Comparison of ENCODE assay signal across 12 mouse cellular contexts in the genomic region with DNA sequence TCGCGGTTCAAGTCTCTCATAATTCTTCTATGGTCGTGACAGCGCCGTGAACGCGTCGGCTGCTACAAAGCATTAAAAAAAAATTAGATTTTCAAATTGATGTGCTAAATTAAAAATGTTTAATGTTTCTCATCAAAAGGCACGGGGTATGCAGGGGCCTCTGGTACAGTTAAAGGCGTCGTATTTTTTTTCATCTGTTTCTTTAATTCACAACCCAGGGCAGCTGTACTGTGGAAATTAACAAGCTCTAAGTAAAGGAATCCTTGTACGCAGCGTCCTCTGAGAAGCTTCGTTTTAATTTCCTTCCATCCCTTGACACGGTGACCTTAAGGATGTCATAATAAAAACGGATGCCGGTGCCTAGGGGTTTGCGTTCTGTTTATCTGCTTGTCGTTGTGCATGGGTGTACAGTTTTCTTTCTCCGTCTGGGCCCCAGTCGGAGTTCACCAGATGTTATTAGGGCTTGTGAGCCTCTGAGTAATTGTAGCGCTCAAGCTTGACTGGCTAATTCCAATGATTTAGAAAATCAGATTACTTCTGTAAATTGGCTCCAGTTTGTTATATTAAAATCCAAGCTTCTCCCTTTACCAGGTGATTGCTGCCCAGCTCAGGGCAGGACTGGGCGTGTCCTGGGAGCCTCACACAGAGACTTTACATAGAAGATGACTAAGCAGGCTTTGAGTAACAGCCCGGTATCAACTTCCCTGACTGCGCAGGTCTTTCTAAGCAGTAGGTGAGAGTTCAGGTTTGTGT.
DNase-seq lines count a peak whose midpoint lies in the region; ATAC-seq lines count a peak whose summit lies in the region.
"Had no signal": no experiment of that assay in that cellular context is flagged by ENCODE, and none has a peak within 500 bp of the region (broad histone marks: within the 10 kb centered on the region; RNA-seq: fewer than 3 reads in every experiment).

No protein-coding gene starts in this region.

- no peaks in the 10 kb centered on the region for H3K27me3 ChIP-seq in hindbrain, embryonic 11.5 days (ENCODE audit: control insufficient read depth, insufficient read depth, low read length)
- no peaks in the 10 kb centered on the region for H3K27me3 ChIP-seq in hindbrain, embryonic 10.5 days (ENCODE audit: insufficient read depth, poor library complexity, severe bottlenecking)
- H3K27me3 ChIP-seq in embryonic facial prominence, embryonic 12.5 days = no peaks in the 10 kb centered on the region
- H3K27me3 ChIP-seq in intestine, embryonic 16.5 days (replicated peaks; ENCODE audit: control insufficient read depth, insufficient read depth, low read length) = no peaks in the 10 kb centered on the region
- no peaks in the 10 kb centered on the region for H3K27me3 ChIP-seq in neural tube, embryonic 12.5 days (replicated peaks)
- H3K27me3 ChIP-seq: forebrain, embryonic 15.5 days had no signal

- ATAC-seq in hindbrain, embryonic 11.5 days (ENCODE audit: low FRiP score) = peak; percentile 63; the same call in 1 of the 2 replicates
- ATAC-seq in embryonic facial prominence, embryonic 12.5 days (ENCODE audit: insufficient number of reproducible peaks, insufficient read depth, low FRiP score, low TSS enrichment) = peak; percentile 56; the same call in 1 of the 2 replicates
- peak; percentile 97 for ATAC-seq in intestine, embryonic 16.5 days
- peak; percentile 59 for ATAC-seq in neural tube, embryonic 12.5 days (ENCODE audit: low FRiP score, low read depth)
- ATAC-seq: forebrain, embryonic 15.5 days had no signal

- WGBS in hindbrain, embryonic 11.5 days = 67% methylated on average over 25 of the region's 25 CpGs
- WGBS in hindbrain, embryonic 10.5 days = 83% methylated on average over 25 of the region's 25 CpGs
- 46% methylated on average over 25 of the region's 25 CpGs for WGBS in embryonic facial prominence, embryonic 12.5 days
- WGBS in intestine, embryonic 16.5 days = 70% methylated on average over 25 of the region's 25 CpGs
- 64% methylated on average over 25 of the region's 25 CpGs for WGBS in neural tube, embryonic 12.5 days

- no peaks in the 10 kb centered on the region for H3K4me1 ChIP-seq in hindbrain, embryonic 11.5 days (replicated peaks; ENCODE audit: control insufficient read depth, insufficient read depth, low read length)
- no peaks in the 10 kb centered on the region; the same call in 1 of the 2 replicates for H3K4me1 ChIP-seq in hindbrain, embryonic 10.5 days (replicated peaks)
- peaks cover 6% of the 10 kb centered on the region; the same call in 1 of the 2 replicates for H3K4me1 ChIP-seq in embryonic facial prominence, embryonic 12.5 days
- no peaks in the 10 kb centered on the region for H3K4me1 ChIP-seq in intestine, embryonic 16.5 days (ENCODE audit: control insufficient read depth, insufficient read depth, low read length)
- no peaks in the 10 kb centered on the region for H3K4me1 ChIP-seq in neural tube, embryonic 12.5 days
- H3K4me1 ChIP-seq: forebrain, embryonic 15.5 days had no signal

- no peak overlapping the region for H3K4me2 ChIP-seq in hindbrain, embryonic 11.5 days (replicated peaks; ENCODE audit: low read depth, low read length)
- H3K4me2 ChIP-seq in embryonic facial prominence, embryonic 12.5 days (replicated peaks) = peak overlapping the region; percentile 19; the same call in 1 of the 2 replicates
- no peak overlapping the region for H3K4me2 ChIP-seq in intestine, embryonic 16.5 days (ENCODE audit: low read depth, low read length)
- H3K4me2 ChIP-seq in neural tube, embryonic 12.5 days (replicated peaks) = 0 out of 2 replicates have a peak overlapping the region, but pooled peaks have one; percentile 25
- H3K4me2 ChIP-seq: forebrain, embryonic 15.5 days; lung, embryonic 14.5 days had no signal

- H3K36me3 ChIP-seq in hindbrain, embryonic 11.5 days (ENCODE audit: control insufficient read depth, insufficient read depth, low read length) = no peaks in the 10 kb centered on the region
- no peaks in the 10 kb centered on the region for H3K36me3 ChIP-seq in hindbrain, embryonic 10.5 days
- no peaks in the 10 kb centered on the region for H3K36me3 ChIP-seq in embryonic facial prominence, embryonic 12.5 days
- H3K36me3 ChIP-seq in intestine, embryonic 16.5 days (ENCODE audit: control insufficient read depth, insufficient read depth, low read length) = no peaks in the 10 kb centered on the region
- H3K36me3 ChIP-seq in neural tube, embryonic 12.5 days = no peaks in the 10 kb centered on the region
- H3K36me3 ChIP-seq: forebrain, embryonic 15.5 days had no signal

- H3K9ac ChIP-seq in hindbrain, embryonic 11.5 days (ENCODE audit: low read depth, low read length) = no peak overlapping the region
- H3K9ac ChIP-seq in embryonic facial prominence, embryonic 12.5 days = no peak overlapping the region
- no peak overlapping the region for H3K9ac ChIP-seq in intestine, embryonic 16.5 days (ENCODE audit: low read depth, low read length)
- no peak overlapping the region for H3K9ac ChIP-seq in neural tube, embryonic 12.5 days
- H3K9ac ChIP-seq: forebrain, embryonic 15.5 days; lung, embryonic 14.5 days had no signal

- no peak overlapping the region for H3K27ac ChIP-seq in hindbrain, embryonic 11.5 days (ENCODE audit: low read depth, low read length)
- H3K27ac ChIP-seq in hindbrain, embryonic 10.5 days = no peak overlapping the region
- no peak overlapping the region for H3K27ac ChIP-seq in embryonic facial prominence, embryonic 12.5 days
- H3K27ac ChIP-seq in intestine, embryonic 16.5 days (ENCODE audit: low read length) = no peak overlapping the region
- H3K27ac ChIP-seq in neural tube, embryonic 12.5 days = no peak overlapping the region
- H3K27ac ChIP-seq: forebrain, embryonic 15.5 days had no signal

- intact Hi-C loops in left cerebral cortex, postnatal 25 days (cut with DNase I) = no loop called here

- no peak overlapping the region for H3K4me3 ChIP-seq in hindbrain, embryonic 11.5 days (ENCODE audit: low read depth, low read length)
- H3K4me3 ChIP-seq in hindbrain, embryonic 10.5 days = no peak overlapping the region
- no peak overlapping the region for H3K4me3 ChIP-seq in embryonic facial prominence, embryonic 12.5 days
- H3K4me3 ChIP-seq in intestine, embryonic 16.5 days (ENCODE audit: low read length) = peak overlapping the region; percentile 5; the same call in 1 of the 2 replicates
- H3K4me3 ChIP-seq in neural tube, embryonic 12.5 days = no peak overlapping the region
- H3K4me3 ChIP-seq: forebrain, embryonic 15.5 days had no signal

- no peaks in the 10 kb centered on the region for H3K9me3 ChIP-seq in hindbrain, embryonic 11.5 days (ENCODE audit: control insufficient read depth, low read length)
- H3K9me3 ChIP-seq in hindbrain, embryonic 10.5 days = no peaks in the 10 kb centered on the region
- H3K9me3 ChIP-seq in embryonic facial prominence, embryonic 12.5 days = no peaks in the 10 kb centered on the region
- H3K9me3 ChIP-seq in intestine, embryonic 16.5 days (ENCODE audit: control insufficient read depth, low read length) = no peaks in the 10 kb centered on the region
- no peaks in the 10 kb centered on the region for H3K9me3 ChIP-seq in neural tube, embryonic 12.5 days
- H3K9me3 ChIP-seq: forebrain, embryonic 15.5 days had no signal

- DNase-seq in hindbrain, embryonic 11.5 days (ENCODE audit: low spot score) = peak; percentile 4
- DNase-seq in hindbrain, embryonic 10.5 days (ENCODE audit: low spot score) = no peak
- DNase-seq in left cerebral cortex, postnatal 25 days (ENCODE audit: low spot score in 2 of 2) = no peak
- no peak for DNase-seq in gastrocnemius, adult 18-20 months (ENCODE audit: low spot score)
- DNase-seq in right cerebral cortex, adult 2 months (ENCODE audit: low spot score in 2 of 2) = no peak
- DNase-seq: B cell, adult 2 months; cerebellum, postnatal 25 days; lung, embryonic 14.5 days had no signal

Comparison
In these comparisons a context has a peak if more than half of its experiments do, and no peak if none do; other contexts are left out.
1. H3K4me2 ChIP-seq: peak in embryonic facial prominence, embryonic 12.5 days (single experiment) and neural tube, embryonic 12.5 days (single experiment); none in hindbrain, embryonic 11.5 days (single experiment) and intestine, embryonic 16.5 days (single experiment).
2. Peak in every context shown above with its lines, with median percentiles within 50 percentile points of each other: ATAC-seq.